Mouse (Mus musculus) embryonic stem cell, embryonic (primary cell): ENCODE results near the gene Safb2.

ENCODE experiments used
- CTCF ChIA-PET, 4 experiments: fragments of 300-600 bp in 2 of 4; fragments of 350-600 bp in 2 of 4; sonication (Branson Sonifier 250); formaldehyde crosslinking; loops; one replicate each; lab custom pipeline; 2022; ENCODE audit warnings: inconsistent platforms in 2 of 4; lab: Charles Lee
- POLR2A ChIA-PET, 4 experiments: fragments of 300-600 bp in 2 of 4; fragments of 350-600 bp in 2 of 4; sonication (Branson Sonifier 250); formaldehyde crosslinking; loops; one replicate each; lab custom pipeline; 2022; ENCODE audit warnings: antibody characterized with exemption in 4 of 4, inconsistent platforms in 1 of 4; lab: Charles Lee

Safb2 gene

DNA sequence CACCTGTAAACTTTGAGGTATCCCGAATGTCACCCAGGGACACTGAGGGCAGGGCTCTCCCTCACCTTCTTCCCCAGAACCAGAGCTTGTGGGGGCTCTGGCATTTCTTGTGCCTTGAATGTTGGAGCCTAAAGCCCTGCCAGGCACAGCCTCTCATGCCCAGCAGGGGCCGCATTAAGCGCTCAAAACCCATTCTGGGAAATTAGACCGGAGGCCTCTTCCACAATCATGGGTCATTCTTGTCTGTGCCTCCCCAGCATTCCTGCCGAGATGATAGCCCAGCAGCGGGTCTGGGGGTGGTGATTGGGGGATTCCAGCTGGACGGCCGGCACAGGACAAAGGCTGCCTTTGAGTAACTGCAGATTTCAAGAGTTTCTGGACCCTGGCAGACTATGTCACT is 46.5 kb downstream of the Safb2 start:
- POLR2A ChIA-PET, result interaction anchor here in 2 of 4 experiments (0.6 to 1.6 kb wide), 3 partner anchors 21 to 564 kb away, joined by 3 to 9 read pairs (median 6); no protein-coding TSS in a partner anchor
- CTCF ChIA-PET, result interaction anchor here in 2 of 4 experiments (0.6 to 1.2 kb wide), 2 partner anchors 15 to 19 kb away, joined by 3 read pairs; no protein-coding TSS in a partner anchor

DNA sequence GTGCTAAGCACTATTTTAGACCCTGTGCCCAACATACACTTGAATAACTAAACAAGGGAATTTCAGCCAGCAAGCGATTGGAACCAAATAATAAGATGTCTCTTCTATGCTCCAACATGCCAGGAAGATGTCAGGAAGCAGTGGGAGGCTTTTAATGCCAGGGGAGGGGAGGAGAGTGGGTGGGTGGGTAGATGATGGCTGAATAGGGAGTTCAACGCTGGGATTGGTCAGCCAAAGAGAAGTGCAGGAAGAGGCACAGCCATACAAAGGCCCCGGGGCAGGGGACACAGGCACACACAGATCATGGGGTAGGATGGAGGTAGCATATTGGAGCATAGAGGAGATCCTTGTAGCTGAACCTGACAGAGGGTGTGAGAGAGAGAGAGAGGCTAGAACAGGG is 47.5 kb downstream of the Safb2 start:
- ChIA-PET POLR2A (no interaction called here), CTCF (interaction anchor here in 1 of 4 experiments (1.2 kb wide), 1 partner anchor 16 kb away, joined by 3 read pairs; no protein-coding TSS in a partner anchor)

DNA sequence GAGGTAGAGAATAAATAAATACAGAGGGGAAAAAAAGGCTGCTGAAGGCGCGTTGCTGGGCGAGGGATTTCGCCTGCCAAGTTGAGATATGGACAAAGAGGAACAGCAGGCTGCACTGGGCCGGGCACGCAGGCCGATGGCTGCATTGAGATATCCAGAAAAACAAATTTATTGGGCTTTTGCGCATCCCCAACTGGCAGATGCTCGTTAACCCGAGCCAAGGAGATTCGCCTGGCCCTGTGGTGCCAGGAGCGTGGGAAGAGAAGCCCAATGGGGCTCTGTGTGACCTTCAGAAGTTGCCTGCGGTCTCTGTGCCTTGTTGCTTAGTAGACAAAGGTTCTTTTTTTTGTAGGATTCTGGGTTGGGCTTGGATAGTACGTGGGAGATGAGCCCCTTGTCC is 48.2 kb downstream of the Safb2 start:
- ChIA-PET CTCF (interaction anchor here in 1 of 4 experiments (0.7 kb wide), 1 partner anchor 112 kb away, joined by 3 read pairs; no protein-coding TSS in a partner anchor), POLR2A (interaction anchor here in 1 of 4 experiments (1.0 kb wide), 1 partner anchor 13 kb away, joined by 3 read pairs; no protein-coding TSS in a partner anchor)

DNA sequence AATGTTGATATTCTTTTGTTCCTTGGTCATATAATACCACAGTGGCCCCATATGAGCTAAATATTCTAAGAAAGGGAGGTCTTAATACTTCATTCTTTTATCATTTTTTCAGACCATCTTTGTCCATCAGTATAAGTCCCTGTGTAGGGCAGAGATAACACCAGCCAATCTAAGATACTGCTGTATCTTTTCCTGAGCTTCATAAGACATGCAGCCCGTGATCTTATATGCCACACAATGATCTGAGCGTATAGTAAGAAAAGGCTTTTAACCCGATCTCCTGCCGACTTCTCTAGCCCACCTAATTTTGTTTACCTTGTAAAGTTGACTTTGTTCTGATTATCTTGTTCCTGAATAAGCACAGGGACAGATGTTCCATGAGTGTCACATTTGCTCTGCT is 59.4 kb downstream of the Safb2 start:
- ChIA-PET POLR2A (interaction anchor here in 2 of 4 experiments (0.6 kb wide), 2 partner anchors 10 to 15 kb away, joined by 3 read pairs; no protein-coding TSS in a partner anchor), CTCF (interaction anchor here in 1 of 4 experiments (1.3 kb wide), 1 partner anchor 22 kb away, joined by 5 read pairs; no protein-coding TSS in a partner anchor)

DNA sequence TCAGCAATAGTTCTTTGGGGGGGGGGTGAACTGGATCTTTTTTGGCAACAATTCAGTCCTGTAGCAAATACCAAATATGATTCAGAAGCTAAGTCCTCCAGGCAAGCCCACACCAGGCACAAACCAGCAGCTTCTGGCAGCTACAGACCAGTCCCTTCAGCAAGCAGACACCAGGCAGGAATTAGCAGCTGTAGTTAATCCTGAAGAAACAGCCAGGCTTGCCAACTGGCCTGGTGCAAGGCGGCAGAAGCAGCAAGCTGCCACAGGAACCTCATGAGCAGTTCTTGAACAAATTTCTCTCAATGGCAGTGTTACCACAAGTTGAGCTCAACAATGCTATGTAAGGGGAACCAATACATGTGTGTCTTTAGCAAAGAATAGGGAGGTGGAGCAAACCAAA is 61.6 kb downstream of the Safb2 start:
- POLR2A ChIA-PET, result interaction anchor here in 1 of 4 experiments (0.6 to 0.8 kb wide), 2 partner anchors 13 to 36 kb away, joined by 3 read pairs; no protein-coding TSS in a partner anchor

DNA sequence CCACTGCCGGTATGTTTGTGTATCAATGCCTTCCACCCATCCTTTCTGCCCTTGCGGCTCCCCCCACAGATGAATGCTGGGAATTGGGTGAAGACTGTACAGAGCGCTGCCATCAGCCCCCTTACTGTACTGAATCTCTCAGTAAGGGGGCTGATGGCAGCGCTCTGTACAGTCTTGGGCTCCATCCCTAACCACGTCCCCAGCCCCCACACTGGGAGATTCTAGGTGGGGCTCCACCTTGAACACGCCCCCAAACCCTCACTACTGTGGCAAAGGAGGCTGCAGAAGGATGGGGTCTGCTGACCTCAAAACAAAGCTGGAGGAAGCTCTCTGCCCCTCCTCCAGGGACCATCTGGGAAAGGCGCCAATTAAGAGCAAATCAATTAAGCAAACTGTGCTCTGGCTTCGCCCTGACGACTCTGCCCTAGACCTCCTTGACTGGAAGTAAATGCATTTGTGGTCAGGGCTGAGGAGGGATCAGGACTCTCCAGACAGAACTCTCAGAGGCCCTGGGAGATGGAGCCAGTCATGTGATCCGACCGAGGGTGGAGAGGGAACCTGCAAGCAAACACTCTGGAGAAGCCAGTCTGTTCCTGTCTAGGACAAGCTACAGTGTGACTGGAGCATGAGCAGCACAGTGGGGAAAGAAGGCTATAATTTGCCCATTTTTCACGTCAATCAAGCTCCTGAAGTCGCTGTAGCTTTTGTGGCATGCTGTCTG is 68.5 kb downstream of the Safb2 start:
- CTCF ChIA-PET, result interaction anchor here in 3 of 4 experiments (0.6 to 2.6 kb wide), 11 partner anchors 13 to 433 kb away, joined by 3 to 8 read pairs (median 4); no protein-coding TSS in a partner anchor

More for the DNA sequence above, 61.6 kb downstream of the Safb2 start:
- CTCF ChIA-PET, result interaction anchor here in 1 of 4 experiments (0.6 kb wide), 2 partner anchors 29 to 369 kb away, joined by 3 to 5 read pairs; no protein-coding TSS in a partner anchor

DNA sequence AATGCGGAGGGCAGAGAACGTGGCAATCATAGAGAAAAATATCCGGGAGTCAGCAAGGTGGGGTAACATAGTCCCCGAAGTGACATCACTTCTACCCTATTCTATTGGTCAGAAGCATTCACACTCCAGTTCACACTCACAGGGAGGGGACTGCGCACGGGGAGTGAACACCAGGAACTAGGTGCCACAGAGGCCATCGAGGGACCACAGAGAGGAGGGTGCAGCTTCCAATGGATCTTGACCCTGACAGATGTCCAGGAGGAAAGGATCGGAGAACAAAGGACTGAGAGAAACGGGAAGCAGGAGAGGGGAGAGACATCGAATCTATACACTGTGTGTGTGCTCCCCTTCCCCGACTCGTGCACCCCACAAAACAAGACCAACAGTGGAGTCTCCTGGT is 69.5 kb downstream of the Safb2 start:
- ChIA-PET POLR2A (interaction anchor here in 2 of 4 experiments (0.6 to 3.3 kb wide), 5 partner anchors 10 to 112 kb away, joined by 3 to 12 read pairs (median 5); partner anchors contain the start of gene Lonp1 (in 1 of the 2)), CTCF (interaction anchor here in 2 of 4 experiments (0.7 to 2.6 kb wide), 8 partner anchors 27 to 1254 kb away, joined by 4 to 8 read pairs (median 4); partner anchors contain the start of gene Cntnap5c (in 1 of the 2))

More for the DNA sequence above, 68.5 kb downstream of the Safb2 start:
- POLR2A ChIA-PET, result interaction anchor here in 2 of 4 experiments (1.0 to 3.3 kb wide), 11 partner anchors 11 to 212 kb away, joined by 3 to 12 read pairs (median 4); partner anchors contain the start of genes Gm20219 (in 1 of the 2) and Lonp1 (in 1 of the 2)

DNA sequence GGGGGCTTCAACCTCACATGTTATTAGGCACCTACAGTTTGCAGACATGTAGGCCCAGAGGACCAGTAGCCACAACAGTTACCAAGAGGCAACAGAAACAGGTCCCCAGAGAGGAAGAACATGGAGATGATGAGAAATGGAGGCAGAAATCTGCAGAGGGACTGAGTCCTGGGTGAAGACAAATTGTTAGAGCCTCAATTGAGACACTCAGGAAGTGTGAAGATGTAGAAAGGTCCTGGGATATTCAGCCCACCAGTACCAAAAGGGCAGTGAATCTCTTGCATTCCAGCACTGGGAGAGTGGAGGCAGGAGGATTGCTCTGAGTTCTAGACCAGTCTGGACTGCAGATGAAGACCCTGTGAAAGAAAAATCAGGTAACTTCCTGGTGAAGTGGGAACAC is 70.1 kb downstream of the Safb2 start:
- POLR2A ChIA-PET, result interaction anchor here in 1 of 4 experiments (3.3 kb wide), 1 partner anchor 37 kb away, joined by 12 read pairs; no protein-coding TSS in a partner anchor
- CTCF ChIA-PET, result interaction anchor here in 1 of 4 experiments (0.7 kb wide), 1 partner anchor 1255 kb away, joined by 4 read pairs; the partner anchor contains the start of gene Cntnap5c

DNA sequence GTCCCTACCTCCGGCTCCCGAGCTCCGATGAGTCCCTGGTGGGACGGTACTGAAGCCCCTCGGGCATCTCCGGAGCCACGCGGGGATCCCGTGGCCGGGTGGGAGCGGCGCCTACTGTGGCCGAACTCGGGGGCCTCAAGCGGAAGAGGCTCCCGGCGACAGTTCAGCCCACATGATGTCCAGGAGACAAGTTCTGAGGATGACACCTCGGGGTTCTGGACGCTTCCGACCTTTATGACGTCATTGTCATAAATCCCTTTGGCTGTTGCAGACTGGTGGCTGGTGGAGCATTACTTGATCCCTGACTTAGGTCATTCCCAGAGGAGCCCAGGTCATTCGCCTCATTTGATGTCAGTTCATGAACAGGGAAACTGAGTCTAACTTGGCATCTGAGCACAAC is 72.1 kb downstream of the Safb2 start, which contains the start of gene Znrf4:
Znrf4 (minus strand) TSS at position 122 of the 400 bp plus-strand sequence.
- POLR2A ChIA-PET, result interaction anchor here in 2 of 4 experiments (1.3 to 2.0 kb wide), 5 partner anchors 33 to 152 kb away, joined by 4 to 5 read pairs (median 5); partner anchors contain the start of gene Lonp1 (in 1 of the 2)
- CTCF ChIA-PET, result interaction anchor here in 1 of 4 experiments (1.0 kb wide), 1 partner anchor 41 kb away, joined by 3 read pairs; no protein-coding TSS in a partner anchor

DNA sequence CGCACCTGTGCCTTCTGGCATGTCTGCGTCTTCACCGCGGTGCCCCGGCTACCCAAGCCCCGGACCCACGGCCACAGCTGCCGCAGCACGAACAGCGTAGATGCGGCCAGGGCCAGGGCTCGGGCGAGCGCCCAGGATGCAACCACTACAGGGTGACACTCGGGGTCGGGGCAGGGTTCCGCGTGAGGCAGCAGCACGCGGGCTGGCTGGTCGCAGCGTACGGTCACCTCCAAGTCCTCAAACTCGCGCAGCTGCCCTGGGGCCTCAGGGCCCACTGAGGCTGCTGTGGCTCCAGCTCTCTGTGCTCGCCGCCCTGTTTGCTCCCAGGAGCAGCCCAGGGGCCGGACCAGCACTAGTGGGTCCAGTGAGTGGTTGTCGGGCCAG is 72.7 kb downstream of the Safb2 start:
- POLR2A ChIA-PET, result interaction anchor here in 3 of 4 experiments (0.5 to 2.1 kb wide), 12 partner anchors 9 to 208 kb away, joined by 3 to 7 read pairs (median 5); partner anchors contain the start of genes Lonp1 (in 1 of the 3), Safb2 (in 1 of the 3) and Uhrf1 (in 1 of the 3)
- CTCF ChIA-PET, result interaction anchor here in 3 of 4 experiments (0.9 to 1.1 kb wide), 3 partner anchors 9 to 47 kb away, joined by 3 to 4 read pairs (median 3); no protein-coding TSS in a partner anchor

DNA sequence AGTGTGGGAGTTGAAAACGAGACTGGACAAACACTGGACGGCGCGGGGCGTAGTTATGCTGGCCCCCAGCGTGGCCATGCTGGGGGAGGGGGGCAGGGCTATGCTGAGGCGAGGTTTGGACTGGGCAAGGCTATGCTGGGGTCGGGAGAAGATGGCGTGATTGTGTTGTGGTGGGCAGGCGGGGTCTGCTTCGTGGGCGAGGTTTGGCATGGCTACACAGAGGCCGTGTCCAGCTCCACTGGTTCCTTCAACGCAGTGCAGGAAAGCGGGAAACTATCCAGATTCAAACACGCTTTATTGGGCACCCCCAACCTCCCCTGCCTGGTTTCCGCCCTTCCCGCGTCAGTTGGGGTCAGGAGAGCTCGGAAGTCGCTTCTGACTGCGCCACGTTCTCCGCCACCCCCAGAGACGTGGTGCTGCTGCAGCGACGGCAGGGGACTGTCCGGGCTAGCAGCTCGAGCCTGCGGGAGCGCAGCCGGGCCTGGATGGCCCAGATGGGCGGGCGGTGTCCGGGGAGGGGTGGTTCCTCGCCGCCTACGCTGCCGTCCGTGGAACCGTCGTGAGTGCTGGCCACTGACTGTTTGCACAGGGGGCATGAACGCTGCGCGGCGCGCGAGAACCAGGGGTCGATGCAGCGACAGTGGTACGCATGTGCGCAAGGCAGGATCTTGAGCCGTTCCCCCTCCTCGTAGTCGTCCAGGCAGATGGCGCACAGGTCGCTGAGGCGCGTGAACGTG is 73.2 kb downstream of the Safb2 start:
- CTCF ChIA-PET, result interaction anchor here (0.6 to 1.1 kb wide), 4 partner anchors 9 to 47 kb away, joined by 3 to 4 read pairs (median 3); no protein-coding TSS in a partner anchor
- POLR2A ChIA-PET, result interaction anchor here in 3 of 4 experiments (0.9 to 2.1 kb wide), 10 partner anchors 8 to 207 kb away, joined by 3 to 7 read pairs (median 5); partner anchors contain the start of gene Uhrf1 (in 1 of the 3)
